Mouse (Mus musculus) limb, embryonic 15.5 days (tissue): Measurements from ENCODE around the gene F3. TPM values are rescaled to one million over a fixed set of nuclear protein-coding genes. Genes with fewer than 3 reads are reported as not detected.

Experiments
- ATAC-seq: fragments of 200-750 bp; cut with Nextera tagmentation; 2 replicates; pipeline ENCODE4 v1.8.0; 2017; ENCODE audit warnings: low read depth, moderate TSS enrichment; ENCODE audit not compliant: insufficient number of reproducible peaks, low FRiP score, low TSS enrichment
- H3K27ac ChIP-seq: fragments of 300-500 bp; sonication (generic); 2 replicates; pipeline ENCODE4 v1.5.1; 2015; ENCODE audit warnings: moderate library complexity, mild to moderate bottlenecking, inconsistent platforms
- H3K27me3 ChIP-seq: fragments of 300-500 bp; sonication (generic); 2 replicates; pipeline ENCODE4 v1.6.1; 2015; ENCODE audit warnings: inconsistent platforms
- H3K36me3 ChIP-seq: fragments of 300-500 bp; sonication (generic); 2 replicates; pipeline ENCODE4 v1.6.1; 2015; ENCODE audit warnings: inconsistent platforms
- H3K4me1 ChIP-seq: fragments of 300-500 bp; sonication (generic); 2 replicates; pipeline ENCODE4 v1.6.1; 2015; ENCODE audit warnings: inconsistent platforms
- H3K4me2 ChIP-seq: fragments of 300-500 bp; sonication (generic); 2 replicates; pipeline ENCODE4 v1.6.1; 2015; ENCODE audit warnings: mild to moderate bottlenecking, inconsistent platforms
- H3K4me3 ChIP-seq: fragments of 300-500 bp; sonication (generic); 2 replicates; pipeline ENCODE4 v1.5.1; 2015; ENCODE audit warnings: mild to moderate bottlenecking, inconsistent platforms
- H3K9ac ChIP-seq: fragments of 300-500 bp; sonication (generic); 2 replicates; pipeline ENCODE4 v1.6.1; 2015; ENCODE audit warnings: inconsistent platforms
- H3K9me3 ChIP-seq: fragments of 300-500 bp; sonication (generic); 2 replicates; pipeline ENCODE4 v1.6.1; 2016; ENCODE audit warnings: inconsistent platforms
- WGBS: fragments of 180-500 bp; shearing (Covaris S2); methylation state at CpG from one replicate; pipeline ENCODE4 v1.1.7; 2015; 5-methylcytosine and 5-hydroxymethylcytosine counted together
- polyA plus RNA-seq: library from polyadenylated mRNA; unstranded; fragments of >200 nt; fragmentation: Nextera tagmentation; extraction: Ambion mirVana; gene quantifications from 2 replicates; pipeline ENCODE4 v1.2.1, GENCODE M21; 2015

Gene F3
- polyA plus RNA-seq: 44.4 and 46.1 TPM in 2 replicates

DNA sequence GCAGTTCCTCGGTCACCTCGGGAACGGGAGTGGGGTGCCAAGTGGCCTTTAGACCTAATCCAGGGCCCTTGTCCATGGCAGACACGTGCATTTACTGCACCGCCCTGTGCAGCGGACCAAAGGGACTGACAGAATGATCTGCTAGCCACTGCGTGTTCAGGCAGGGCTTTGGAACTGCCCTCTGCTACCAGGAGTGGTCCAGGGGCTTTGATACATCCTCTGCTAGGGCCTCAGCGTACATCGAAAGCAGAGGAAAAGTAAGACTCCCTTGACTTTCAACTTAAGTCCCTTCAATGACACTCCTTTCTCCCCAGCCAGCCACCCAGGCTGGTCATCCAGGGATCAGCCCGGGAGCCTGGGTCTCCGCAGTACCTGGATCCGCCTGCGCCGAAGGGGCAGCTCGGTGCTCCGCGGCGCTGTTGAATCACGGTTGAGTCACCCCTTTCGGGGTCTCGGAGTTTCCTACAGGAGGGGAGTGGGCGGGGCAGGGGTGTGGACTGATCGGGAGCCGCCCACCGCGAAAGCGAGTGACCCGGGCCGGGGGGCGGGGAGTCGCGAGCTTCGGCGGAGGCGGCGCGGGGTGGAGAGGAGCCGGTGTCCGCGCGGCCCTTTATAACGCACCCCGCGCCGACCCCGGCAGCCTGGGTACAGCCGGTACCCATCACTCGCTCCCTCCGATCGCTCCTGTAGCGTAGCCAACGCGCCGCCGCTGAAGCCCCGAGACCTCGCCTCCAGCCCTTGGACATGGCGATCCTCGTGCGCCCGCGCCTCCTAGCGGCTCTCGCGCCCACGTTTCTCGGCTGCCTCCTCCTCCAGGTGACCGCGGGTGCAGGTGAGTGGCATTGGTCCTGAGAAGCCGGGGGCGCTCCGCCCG is at the start of gene F3:
TSS of gene F3 (plus strand) at position 567 of the 874 bp plus-strand sequence.
- Histone ChIP-seq H3K9ac (peak within 1 kb of the TSS; percentile 21; the same call in 1 of the 2 replicates), H3K4me1 (peaks cover 30% of the 10 kb centered on the region), H3K36me3 (no peaks in the 10 kb centered on the region), H3K4me2 (peak within 1 kb of the TSS; percentile 76), H3K27me3 (peaks cover 10% of the 10 kb centered on the region; the same call in 1 of the 2 replicates), H3K9me3 (no peaks in the 10 kb centered on the region), H3K27ac (no peak within 1 kb of the TSS), H3K4me3 (peak within 1 kb of the TSS; percentile 70)
- ATAC-seq: peak; percentile 86
- under 1% methylated on average over 69 of the region's 73 CpGs for WGBS

DNA sequence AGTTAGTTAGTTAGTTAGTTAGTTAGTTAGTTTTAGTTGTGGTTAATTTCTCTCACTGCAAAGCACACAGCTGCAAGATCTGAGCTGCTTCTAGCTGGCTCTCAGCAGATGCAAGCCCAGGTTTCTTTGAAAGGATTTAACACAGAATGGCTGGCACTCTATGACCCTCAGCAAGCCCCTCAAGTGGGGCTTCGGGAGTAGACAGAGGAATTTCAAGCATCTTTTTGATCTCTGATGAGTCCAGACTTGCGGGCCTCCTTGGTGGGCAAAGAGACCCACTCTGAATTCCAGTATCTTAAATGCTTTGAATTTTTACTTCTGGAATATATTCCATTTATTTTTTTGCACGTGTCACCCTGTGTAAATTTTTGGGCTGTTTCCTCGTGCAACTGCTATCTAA is 44.4 kb upstream of the F3 start:
- no peak for ATAC-seq
- H3K4me3 ChIP-seq: no peak overlapping the region
- 25% methylated on average over 4 of the region's 4 CpGs for WGBS

DNA sequence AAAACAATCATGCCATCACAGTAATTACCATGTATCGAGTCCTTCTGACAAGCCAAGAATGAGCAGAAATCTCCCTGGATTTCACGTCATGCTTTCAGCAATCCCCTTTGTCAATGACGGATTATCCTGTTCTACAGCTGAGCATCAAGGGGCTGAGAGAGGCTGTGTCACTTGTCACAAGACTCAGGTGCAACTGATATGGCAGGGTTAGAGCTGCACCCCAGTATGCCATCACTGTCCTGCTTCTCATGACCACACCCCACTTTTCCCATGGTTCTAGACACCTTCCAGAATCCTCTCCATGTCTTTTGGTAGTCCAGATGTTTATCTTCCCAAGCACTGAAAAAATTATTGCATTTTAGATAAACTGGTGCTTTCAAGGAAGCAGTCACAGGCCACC is 43.9 kb upstream of the F3 start:
- no peak overlapping the region for H3K27ac ChIP-seq
- no peak for ATAC-seq
- 51% methylated on average over 3 of the region's 3 CpGs for WGBS

More for the DNA sequence above, 44.4 kb upstream of the F3 start:
- H3K4me2 ChIP-seq: no peak overlapping the region
- no peaks in the 10 kb centered on the region for H3K9me3 ChIP-seq
- H3K27me3 ChIP-seq: no peaks in the 10 kb centered on the region
- no peaks in the 10 kb centered on the region; the same call in 1 of the 2 replicates for H3K4me1 ChIP-seq
- no peak overlapping the region for H3K27ac ChIP-seq
- H3K36me3 ChIP-seq: no peaks in the 10 kb centered on the region
- no peak overlapping the region for H3K9ac ChIP-seq

DNA sequence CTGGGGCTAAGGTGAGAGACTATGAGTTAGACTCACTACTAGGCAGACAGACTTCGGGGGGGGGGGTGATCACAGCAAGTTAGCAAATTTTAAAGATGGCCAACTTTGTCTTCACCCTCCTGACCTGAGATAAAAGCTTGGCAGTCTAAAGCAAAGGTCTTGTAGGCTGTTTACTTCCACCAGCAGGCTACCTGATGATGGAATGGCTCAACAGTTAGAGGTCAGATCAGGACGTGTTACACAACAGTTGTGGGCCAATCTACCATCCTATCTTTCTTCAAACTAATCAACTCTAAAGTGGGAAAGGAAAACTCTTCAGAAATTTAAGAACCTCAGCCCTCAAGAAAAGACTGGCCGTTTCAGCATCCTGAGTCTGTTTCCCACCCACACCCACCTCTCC is 43.1 kb upstream of the F3 start:
- H3K27me3 ChIP-seq: no peaks in the 10 kb centered on the region
- no peaks in the 10 kb centered on the region for H3K36me3 ChIP-seq
- no peak for ATAC-seq
- no peaks in the 10 kb centered on the region; the same call in 1 of the 2 replicates for H3K4me1 ChIP-seq
- H3K27ac ChIP-seq: no peak overlapping the region
- 69% methylated on average over 3 of the region's 3 CpGs for WGBS
- no peak overlapping the region for H3K4me3 ChIP-seq
- H3K9me3 ChIP-seq: no peaks in the 10 kb centered on the region
- H3K4me2 ChIP-seq: no peak overlapping the region
- no peak overlapping the region for H3K9ac ChIP-seq

More for the DNA sequence above, 43.9 kb upstream of the F3 start:
- Histone ChIP-seq H3K9ac (no peak overlapping the region), H3K27me3 (no peaks in the 10 kb centered on the region), H3K4me3 (no peak overlapping the region), H3K4me1 (no peaks in the 10 kb centered on the region; the same call in 1 of the 2 replicates), H3K9me3 (no peaks in the 10 kb centered on the region), H3K4me2 (no peak overlapping the region), H3K36me3 (no peaks in the 10 kb centered on the region)

DNA sequence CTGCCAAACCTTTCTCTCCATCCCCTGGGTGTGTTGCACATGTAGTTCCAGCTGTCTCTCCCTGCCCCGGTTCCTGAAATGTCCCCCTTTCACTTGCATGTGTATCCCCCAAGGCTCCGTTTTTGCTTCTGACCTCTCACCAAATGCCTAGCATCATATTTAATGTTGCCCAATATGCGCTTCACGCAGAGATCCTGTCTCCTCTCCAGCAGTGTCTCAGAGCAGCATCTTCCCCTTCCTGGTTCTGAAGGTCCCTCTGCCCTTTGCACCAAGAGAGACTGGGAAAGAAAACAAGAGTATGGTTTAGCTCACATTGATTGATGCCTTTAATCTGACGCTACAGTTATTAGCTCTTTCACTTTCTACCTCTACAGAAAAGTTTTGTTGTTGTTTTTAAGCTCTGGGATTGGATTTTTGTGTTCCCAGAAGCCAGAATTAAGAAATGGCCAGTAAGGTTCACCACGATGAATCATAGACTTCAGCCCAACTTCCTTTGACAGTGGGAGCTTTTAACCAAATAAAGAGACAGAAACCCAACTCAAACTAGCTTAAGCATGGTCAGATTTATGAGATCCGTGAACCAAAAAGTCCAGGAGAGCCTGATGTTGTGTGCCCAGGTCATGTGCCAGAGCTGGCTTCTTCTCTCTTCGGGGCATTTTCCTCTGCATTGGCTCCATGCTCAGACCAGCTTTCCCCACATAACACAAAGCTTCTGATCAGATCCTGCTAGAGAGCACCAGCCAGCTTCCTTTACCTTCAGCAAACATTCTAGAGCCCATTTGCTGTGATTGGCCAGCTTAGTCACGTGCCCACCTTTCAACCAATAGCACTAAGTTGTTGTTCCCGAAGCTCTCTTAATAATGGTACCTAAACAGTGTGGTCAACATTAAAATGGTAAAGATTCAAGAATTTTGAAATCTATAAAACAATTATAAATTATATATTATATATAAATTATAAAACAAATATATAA is 40.6 kb upstream of the F3 start:
- H3K9me3 ChIP-seq: no peaks in the 10 kb centered on the region
- no peak overlapping the region for H3K4me2 ChIP-seq
- ATAC-seq: no peak
- no peaks in the 10 kb centered on the region for H3K36me3 ChIP-seq
- H3K4me3 ChIP-seq: no peak overlapping the region
- no peaks in the 10 kb centered on the region for H3K4me1 ChIP-seq
- H3K9ac ChIP-seq: no peak overlapping the region
- no peaks in the 10 kb centered on the region for H3K27me3 ChIP-seq
- H3K27ac ChIP-seq: no peak overlapping the region
- 83% methylated on average over 10 of the region's 10 CpGs for WGBS

DNA sequence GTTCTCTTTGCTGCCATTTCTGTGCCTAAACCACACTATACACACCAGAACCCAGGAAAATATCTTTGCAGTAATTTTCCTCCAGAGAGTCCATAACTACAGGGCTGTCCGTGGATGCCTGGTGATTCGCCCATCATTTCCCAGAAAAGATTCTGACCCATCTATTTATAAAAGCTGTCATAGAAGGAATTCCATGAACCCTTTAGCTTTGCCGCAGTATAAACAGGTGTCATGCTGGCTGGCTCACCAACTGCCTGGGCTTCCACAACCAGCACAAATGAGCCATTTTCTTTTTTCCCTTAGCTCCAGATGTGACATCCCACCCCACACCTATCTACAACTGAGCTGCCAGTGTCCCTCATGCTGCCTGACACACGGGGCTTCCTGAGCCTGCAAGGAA is 38.8 kb upstream of the F3 start:
- Histone ChIP-seq H3K4me2 (no peak overlapping the region), H3K36me3 (no peaks in the 10 kb centered on the region), H3K9me3 (no peaks in the 10 kb centered on the region), H3K4me3 (no peak overlapping the region), H3K9ac (no peak overlapping the region), H3K4me1 (no peaks in the 10 kb centered on the region), H3K27me3 (no peaks in the 10 kb centered on the region), H3K27ac (no peak overlapping the region)
- ATAC-seq: no peak
- 61% methylated on average over 4 of the region's 4 CpGs for WGBS

DNA sequence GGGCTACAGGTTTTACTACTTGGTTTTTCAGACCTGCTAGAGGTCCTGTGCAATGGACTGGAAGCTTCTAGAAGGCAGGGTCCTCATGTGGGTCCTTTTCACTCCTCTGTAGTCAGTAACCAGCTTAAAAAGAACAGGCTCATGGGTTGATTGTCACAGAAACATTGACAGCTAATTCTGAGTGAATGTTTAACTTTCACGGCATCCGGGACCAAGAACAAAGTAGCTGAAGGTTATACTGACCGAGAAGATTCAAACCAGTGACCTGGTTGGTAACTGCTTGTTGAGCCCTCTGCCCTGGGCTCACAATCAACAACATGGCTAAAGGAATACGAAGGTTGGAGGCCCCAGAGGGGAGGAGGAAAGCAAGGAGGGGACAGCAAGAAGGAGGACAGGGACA is 38.4 kb upstream of the F3 start:
- no peaks in the 10 kb centered on the region for H3K36me3 ChIP-seq
- no peaks in the 10 kb centered on the region for H3K4me1 ChIP-seq
- 84% methylated on average over 4 of the region's 4 CpGs for WGBS

DNA sequence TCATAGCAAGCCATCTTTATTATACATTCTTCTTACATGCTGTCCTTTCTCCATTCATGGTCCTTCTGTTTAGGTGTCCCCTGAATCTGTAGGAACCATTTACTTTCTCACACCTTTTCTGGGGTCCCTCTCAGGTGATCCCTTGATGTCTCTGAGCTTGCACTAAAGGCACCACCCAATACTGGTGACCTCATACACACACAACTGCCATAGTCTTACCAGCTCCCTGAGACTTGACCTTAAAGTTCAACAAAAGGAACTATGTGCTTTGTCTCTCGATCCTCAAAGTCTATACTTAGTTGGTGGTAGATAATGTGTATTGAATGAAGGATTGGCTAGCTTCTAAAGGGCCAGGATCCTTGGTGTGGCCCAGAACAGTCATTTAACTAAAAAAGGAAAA is 37.4 kb upstream of the F3 start:
- ATAC-seq: no peak
- Histone ChIP-seq H3K4me3 (no peak overlapping the region), H3K4me2 (no peak overlapping the region), H3K4me1 (no peaks in the 10 kb centered on the region), H3K36me3 (no peaks in the 10 kb centered on the region), H3K9me3 (no peaks in the 10 kb centered on the region), H3K9ac (no peak overlapping the region), H3K27me3 (no peaks in the 10 kb centered on the region), H3K27ac (no peak overlapping the region)
- 86% methylated on average over 1 of the region's 1 CpGs for WGBS

More for the DNA sequence above, 38.4 kb upstream of the F3 start:
- no peak overlapping the region for H3K9ac ChIP-seq
- no peak overlapping the region for H3K4me2 ChIP-seq
- no peak overlapping the region for H3K4me3 ChIP-seq
- ATAC-seq: no peak
- no peak overlapping the region for H3K27ac ChIP-seq
- no peaks in the 10 kb centered on the region for H3K27me3 ChIP-seq
- H3K9me3 ChIP-seq: no peaks in the 10 kb centered on the region

DNA sequence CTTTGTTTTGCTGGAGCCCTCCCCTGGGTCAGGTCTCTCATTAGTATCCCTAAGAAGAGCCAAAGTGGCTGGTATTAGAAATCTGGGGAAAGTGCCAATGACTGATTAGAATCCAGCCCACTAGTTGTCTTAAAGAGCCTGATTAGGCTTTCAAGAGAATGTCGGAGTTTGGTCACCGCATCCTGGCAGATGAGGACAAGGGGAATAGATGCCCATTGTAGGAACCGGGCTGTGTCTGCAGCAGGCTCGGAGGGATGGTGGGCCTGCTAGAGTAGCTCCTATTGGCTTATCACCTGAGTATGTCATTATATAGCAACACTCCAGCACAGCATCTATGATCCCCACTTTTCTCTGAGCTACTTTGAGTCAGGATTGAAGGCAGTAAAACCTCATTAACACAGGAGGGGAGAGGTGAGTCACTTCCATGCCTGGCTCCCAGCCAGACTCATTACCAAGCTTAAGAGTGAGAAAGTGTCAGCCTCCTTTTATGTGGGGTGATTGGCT is 36.9 kb upstream of the F3 start:
- 44% methylated on average over 4 of the region's 4 CpGs for WGBS
- Histone ChIP-seq H3K4me2 (no peak overlapping the region), H3K27me3 (no peaks in the 10 kb centered on the region), H3K36me3 (no peaks in the 10 kb centered on the region), H3K4me1 (no peaks in the 10 kb centered on the region), H3K9ac (no peak overlapping the region), H3K9me3 (no peaks in the 10 kb centered on the region), H3K4me3 (no peak overlapping the region), H3K27ac (no peak overlapping the region)
- ATAC-seq: no peak

DNA sequence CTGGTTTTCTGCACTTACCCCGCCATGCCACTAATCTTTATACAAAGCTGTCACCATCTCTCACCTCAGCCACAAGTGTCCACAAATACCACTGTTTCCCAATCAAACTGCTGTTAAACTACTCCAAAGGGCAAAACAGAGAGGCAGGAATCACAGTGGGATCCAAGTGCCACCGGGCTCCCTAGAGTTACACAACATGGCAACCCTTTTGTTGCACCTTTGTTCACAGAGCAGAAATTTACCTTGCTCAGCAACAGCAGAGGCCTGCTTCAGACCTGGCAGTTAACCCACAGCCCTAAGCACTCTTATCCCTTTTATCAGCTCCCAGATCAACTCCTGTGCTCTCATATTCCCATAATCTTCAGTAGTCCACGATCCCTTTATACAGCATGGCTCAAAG is 35.6 kb upstream of the F3 start:
- Histone ChIP-seq H3K9ac (no peak overlapping the region), H3K4me1 (no peaks in the 10 kb centered on the region), H3K4me2 (no peak overlapping the region), H3K4me3 (no peak overlapping the region), H3K27me3 (no peaks in the 10 kb centered on the region), H3K36me3 (no peaks in the 10 kb centered on the region), H3K9me3 (no peaks in the 10 kb centered on the region), H3K27ac (no peak overlapping the region)
- WGBS: 84% methylated on average over 3 of the region's 3 CpGs
- ATAC-seq: no peak

DNA sequence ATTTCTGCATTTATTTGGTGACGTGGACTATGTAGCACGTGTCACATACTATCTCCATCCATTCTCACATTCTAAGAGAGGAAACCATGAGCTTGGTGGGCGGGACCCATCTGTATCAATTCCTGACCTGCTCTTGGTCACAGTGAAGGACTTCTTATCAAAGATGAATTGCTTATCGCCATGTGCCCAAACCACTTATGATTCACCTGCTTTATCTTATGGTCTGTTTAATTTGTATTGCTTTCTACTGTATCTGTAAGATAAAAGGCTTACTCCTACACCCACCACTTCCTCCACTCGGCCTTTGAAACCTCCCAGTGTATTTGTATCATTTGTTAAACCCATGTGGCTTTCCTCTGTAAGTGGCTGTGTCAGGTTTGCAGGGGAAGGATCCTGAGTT is 34.3 kb upstream of the F3 start:
- Histone ChIP-seq H3K9ac (no peak overlapping the region), H3K4me1 (no peaks in the 10 kb centered on the region), H3K9me3 (no peaks in the 10 kb centered on the region), H3K27me3 (no peaks in the 10 kb centered on the region), H3K36me3 (no peaks in the 10 kb centered on the region), H3K27ac (no peak overlapping the region), H3K4me3 (no peak overlapping the region), H3K4me2 (no peak overlapping the region)
- no peak for ATAC-seq
- 83% methylated on average over 5 of the region's 5 CpGs for WGBS
